Mouse (Mus musculus): ENCODE results near the gene Tspan14.

Gene Tspan14

DNA sequence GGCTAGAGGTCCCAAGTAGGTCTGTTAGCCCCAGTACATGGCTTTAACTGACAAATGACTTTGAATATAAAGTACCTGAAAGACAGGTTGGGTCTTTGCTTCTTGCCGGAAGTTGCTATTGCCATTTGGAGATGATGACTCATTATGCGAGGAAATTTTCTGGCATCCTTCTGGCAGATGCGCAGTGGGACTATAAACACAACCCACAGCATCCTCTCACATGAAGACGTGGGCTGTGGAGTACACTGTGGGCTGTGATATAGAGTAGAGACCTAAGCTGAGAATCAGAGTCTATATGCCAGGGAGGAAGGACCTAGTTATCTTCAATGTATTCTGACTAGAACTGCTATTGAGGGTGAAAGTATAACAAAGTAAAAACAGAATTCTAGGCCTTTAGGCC lies 75.1 kb downstream of the Tspan14 start:
- in situ Hi-C loops (cut with MboI; ENCODE audit: low sequenced_read_pairs), result no loop called here

DNA sequence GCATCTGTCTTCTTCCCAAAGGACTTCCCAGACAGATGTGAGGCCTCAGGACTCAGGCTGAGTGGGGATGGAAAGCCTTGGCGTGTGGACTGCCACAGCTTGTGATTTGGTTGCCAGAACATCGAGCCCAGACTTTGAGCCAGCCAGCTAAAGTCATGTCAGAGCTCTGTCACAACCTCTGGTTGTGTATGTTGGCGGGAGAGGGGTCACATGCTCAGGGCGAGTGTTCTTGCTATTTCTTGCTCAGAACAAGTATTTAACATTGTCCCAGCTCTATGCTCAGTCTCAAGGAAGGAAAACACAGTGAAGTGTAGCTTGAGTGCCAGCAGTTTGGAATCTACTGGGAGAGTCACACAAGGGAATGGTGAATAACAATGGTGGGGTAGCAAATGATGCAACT lies 76.9 kb downstream of the Tspan14 start:
- in situ Hi-C loops (cut with MboI; ENCODE audit: low sequenced_read_pairs), result no loop called here

DNA sequence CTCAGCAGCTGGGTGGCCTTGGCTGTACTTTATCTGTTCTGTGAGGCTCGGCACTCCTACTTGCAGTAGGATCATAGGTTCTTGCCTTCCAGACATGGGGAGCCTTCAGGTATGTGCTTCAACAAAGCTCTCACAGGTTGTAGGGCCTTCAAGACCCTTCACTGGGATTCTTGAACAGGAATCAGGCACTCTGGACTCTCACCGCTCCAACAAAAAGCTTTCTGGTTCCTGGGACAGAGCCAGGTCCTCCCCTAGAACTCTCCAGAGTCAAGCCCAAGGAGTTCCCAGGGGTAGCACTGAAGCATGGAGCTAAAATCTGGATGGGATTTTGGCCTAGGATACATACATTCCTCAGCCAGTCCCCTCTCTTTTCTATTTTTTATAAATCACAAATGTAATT lies 77.4 kb downstream of the Tspan14 start:
- in situ Hi-C loops (cut with MboI; ENCODE audit: low sequenced_read_pairs), result no loop called here

DNA sequence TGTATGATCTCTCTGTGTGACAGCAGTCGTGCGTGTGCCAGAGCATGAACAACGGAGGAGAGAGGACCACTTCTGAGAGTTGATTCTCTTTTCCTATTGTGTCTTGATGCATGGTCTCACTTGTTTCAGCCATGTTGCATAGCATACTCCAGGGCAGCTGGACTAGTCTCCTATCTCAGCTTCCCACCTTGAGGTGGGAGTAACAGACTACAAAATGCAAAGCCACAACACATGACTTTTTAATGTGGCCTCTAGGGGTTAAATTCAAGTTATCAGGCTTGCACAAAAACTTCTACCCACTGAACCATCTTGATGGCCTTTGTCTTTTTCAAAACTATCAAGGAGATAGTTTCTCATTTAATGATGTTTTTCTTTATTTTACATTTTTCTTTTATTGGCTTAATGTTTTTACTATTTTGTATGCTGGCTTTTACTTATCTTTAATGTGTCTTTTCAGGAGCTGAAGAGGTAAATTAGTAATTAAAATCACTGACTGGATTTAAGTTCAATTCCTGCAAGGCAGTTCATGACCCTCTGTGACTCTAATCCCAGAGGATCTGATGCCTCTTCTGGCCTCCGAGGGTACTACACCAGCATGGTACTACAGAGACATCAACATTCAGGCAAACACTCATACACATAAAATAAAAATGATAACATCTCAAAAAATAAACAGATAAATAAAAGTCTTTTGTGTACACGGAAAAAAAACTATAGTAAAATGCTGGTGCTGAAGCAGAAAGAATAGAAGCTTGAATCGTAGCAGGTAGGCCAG lies 80.0 kb downstream of the Tspan14 start:
- in situ Hi-C loops (cut with MboI; ENCODE audit: low sequenced_read_pairs), result no loop called here

DNA sequence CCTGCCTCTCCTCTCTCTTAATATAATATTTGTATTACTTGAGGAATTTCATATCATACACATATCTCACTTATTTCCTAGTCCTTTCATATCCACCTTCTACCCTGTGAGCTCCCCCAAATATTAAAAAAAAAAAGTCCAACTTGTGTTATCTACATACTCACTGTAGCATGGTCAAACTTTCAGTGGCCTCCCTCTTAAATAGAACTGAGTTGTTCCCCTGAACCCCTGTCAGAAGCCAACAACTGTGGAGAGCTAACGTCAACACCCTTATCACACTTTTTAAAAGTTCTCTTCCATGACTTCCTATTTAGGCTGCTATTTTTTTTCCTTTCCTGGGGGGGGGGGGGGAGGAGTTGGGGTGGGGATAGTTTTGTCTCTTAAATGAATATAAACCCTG lies 80.9 kb downstream of the Tspan14 start:
- in situ Hi-C loops (cut with MboI; ENCODE audit: low sequenced_read_pairs), result no loop called here

DNA sequence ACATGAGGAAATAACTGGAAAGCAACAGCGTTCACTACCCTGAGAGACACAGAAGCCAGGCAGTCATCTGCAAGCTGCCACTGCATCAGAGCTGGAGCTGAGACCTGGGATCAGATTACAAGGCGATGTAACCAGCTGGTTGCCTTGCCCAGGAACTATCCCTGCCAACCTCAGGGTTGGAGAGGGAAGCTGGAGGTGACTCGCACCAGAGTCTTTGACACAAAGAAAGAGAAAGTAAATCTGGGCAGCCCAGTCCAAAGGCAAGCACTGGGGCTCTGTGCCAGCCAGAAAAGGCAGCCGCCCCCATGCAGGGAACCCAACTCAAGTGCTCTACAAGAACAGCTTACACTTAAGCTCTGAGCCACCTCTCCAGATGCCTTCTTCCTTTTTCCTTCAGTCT lies 81.4 kb downstream of the Tspan14 start:
- in situ Hi-C loops (cut with MboI; ENCODE audit: low sequenced_read_pairs), result no loop called here

DNA sequence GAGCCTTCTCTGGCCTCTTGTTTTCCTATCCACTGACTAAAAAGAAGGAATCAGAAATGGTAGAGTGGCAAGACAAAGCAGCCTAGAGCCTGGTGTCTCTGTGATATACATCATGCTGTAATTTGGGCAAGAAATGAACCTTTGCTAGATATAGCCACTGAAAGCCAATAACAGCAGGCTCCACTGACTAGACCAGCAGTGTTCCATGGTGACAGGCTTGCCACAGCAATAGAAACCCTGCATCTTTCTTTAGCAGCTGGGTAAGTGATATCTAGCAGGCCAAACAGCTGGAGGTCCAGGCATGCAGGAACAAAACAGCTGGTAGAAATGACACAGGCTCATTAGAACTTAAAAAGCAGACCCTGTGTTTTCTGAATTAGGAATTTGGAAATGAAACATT lies 92.0 kb downstream of the Tspan14 start:
- in situ Hi-C loops (cut with MboI; ENCODE audit: low sequenced_read_pairs), result no loop called here

DNA sequence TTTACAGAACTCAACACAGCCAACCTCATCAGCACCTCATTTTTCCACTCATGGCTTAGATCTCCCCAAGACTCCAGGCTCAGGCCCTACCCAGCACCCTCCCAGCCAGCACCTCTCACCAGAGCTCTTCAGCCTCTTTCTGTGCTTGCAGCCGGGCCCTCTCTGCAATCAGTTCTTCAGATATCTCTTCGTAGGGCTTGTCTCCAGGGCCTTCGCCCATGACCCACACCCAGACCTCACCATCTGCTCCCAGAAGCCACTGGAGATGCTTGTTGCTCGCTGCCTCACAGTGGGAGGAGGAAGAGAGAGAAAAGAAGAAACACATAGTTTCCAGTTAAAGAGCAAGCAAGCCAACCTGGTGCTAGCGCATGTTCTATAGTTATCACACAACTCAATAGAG lies 92.6 kb downstream of the Tspan14 start:
- in situ Hi-C loops (cut with MboI; ENCODE audit: low sequenced_read_pairs), result no loop called here

DNA sequence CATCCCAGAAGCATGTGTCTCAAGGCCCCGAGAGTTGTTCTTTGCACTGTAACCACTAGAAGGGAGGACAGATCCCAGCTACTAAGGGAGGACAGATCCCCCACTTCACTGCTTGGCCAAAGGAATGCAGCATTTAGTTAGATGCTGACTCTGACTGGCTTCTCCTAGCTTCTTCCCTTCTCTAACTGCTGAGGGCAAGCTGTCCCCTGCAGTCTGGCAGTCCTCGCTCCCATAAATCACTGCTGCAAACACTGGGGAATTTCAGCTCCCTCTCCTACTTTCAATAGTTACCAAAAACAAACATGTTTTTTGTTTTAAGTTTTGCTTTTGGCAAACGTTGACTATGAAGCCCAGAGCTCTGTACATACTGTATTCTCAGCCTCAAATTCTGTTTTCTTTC lies 96.0 kb downstream of the Tspan14 start:
- in situ Hi-C loops (cut with MboI; ENCODE audit: low sequenced_read_pairs), result no loop called here

DNA sequence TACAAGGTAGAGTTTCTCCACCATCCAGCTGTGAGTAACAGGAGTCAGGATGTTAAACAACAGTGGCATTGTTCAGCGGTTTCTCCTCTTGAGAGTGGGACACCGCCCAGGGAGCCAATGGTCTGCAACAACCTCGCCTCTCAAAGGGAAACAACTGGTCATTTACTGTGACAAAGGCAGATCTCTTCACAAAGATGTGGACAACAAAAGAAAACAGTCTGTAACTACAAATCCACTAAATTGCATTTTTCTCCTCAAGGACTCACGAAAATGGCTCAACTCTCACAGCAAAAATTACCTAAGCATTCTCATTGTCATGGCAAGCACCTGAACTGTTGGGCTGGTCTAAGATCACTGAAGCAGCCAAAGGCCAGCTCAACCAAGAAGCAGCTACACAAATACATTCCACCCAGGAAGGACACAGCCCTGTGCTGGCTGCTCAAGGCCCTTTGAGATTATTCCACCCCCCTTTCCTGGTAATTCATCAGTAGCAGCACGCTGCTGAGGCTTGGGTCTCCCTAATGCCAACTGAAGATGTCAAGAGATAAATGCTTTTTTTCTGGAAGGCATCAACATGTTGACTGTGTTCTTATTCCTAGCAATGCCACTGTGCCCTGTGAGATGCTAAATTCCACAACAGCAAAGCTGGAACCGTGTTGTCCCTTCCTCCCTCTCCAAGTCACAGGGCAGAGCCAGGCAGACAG lies 101.6 kb downstream of the Tspan14 start:
- in situ Hi-C loops (cut with MboI; ENCODE audit: low sequenced_read_pairs), result no loop called here

DNA sequence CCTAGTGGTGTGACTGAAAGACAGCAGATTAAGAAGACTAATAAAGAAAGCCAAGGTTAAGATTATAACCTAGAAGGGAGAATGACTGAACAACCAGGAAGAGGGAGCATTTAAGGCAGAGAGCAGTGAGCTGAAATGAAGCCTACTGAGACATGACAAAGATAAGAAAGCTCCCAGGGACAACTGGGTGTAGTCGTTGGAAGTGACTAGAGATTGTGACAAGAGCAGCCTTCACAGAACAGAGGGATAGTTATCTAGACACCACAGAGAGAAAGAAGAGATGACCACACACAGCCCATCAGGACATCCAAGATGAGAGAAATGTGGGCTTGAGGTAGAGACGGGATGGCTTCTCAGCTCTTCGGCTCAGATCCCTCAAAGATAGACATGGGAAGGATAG lies 102.9 kb downstream of the Tspan14 start:
- in situ Hi-C loops (cut with MboI; ENCODE audit: low sequenced_read_pairs), result no loop called here

DNA sequence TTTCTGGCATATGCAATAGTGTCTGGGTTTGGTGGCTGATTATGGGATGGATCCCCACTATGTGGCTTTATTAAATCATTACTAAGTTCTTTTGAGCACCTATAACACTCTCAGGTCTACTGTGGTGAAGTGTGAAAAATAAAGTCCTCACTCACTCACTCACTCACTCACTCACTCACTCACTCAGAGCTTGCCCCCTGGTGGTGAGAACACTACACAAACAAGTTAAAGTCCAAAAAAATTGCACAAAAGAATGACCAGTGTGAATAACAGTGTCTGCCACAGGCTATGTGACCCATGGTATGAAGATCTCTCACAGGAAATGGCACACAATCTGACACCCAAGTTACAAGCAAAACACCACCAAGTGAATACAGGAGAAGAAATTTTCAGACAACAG lies 103.6 kb downstream of the Tspan14 start:
- in situ Hi-C loops (cut with MboI; ENCODE audit: low sequenced_read_pairs), result no loop called here

Measured in CH12F3 (cell line).